Mouse (Mus musculus): ENCODE measurements around the gene Samhd1.

DNA sequence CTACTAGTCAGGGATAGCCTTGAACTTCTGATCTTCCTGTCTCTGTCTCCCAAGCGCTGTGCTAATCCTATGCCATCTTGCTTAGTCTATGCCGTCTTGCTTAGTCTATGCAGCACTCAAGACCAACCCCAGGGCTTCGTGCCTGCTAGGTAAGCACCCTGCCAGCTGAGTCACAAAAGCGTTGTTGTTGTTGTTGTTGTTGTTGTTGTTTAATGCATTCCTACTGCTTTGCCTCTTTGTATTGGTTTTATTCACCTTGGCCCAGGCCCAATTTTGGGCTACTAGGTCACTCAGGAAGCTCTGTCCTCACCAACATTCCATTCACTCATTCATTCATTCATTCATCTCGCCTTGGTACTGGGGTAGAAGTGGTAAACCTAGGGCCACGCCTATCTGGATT is 79.3 kb downstream of the Samhd1 start:
- TF ChIP-seq POLR2A (IDR thresholded peaks at IDR 0.05; ENCODE audit: insufficient read depth, low read length) (no peak), CTCF (IDR thresholded peaks at IDR 0.05; ENCODE audit: low read depth, low read length) (no peak)
